Mouse (Mus musculus): ENCODE results near the gene Galc.

The Galc gene

GRCm38 (mm10) chr12:98258845-98259517, at the start of gene Galc:
Gene Galc (minus strand): TSS chr12:98259459.
- in situ Hi-C loops (cut with MboI, MseI), result loop anchor here (10.0 kb wide), 1 partner anchor 346 kb away; no protein-coding TSS in a partner anchor

GRCm38 (mm10) chr12:98307179-98307915, 48.1 kb upstream of the Galc start:
- in situ Hi-C loops (cut with MboI, MseI), result no loop called here

- in situ Hi-C loops (cut with MboI, MseI), result no loop called here
Observed at GRCm38 (mm10) chr12:98303013-98303412, 43.8 kb upstream of the Galc start.

GRCm38 (mm10) chr12:98301980-98302379, 42.7 kb upstream of the Galc start:
- in situ Hi-C loops (cut with MboI, MseI), result no loop called here

- in situ Hi-C loops (cut with MboI, MseI), result loop anchor here (25.0 kb wide), 1 partner anchor 443 kb away; the partner anchor contains the start of genes Ptpn21 and Zc3h14
Observed at GRCm38 (mm10) chr12:98294241-98294640, 35.0 kb upstream of the Galc start.

GRCm38 (mm10) chr12:98292278-98292677, 33.0 kb upstream of the Galc start:
- in situ Hi-C loops (cut with MboI, MseI), result loop anchor here (25.0 kb wide), 1 partner anchor 445 kb away; the partner anchor contains the start of genes Ptpn21 and Zc3h14

GRCm38 (mm10) chr12:98290475-98290874, 31.2 kb upstream of the Galc start:
- in situ Hi-C loops (cut with MboI, MseI), result loop anchor here (25.0 kb wide), 1 partner anchor 447 kb away; the partner anchor contains the start of genes Ptpn21 and Zc3h14

- in situ Hi-C loops (cut with MboI, MseI), result loop anchor here (5.0 to 25.0 kb wide), 2 partner anchors 72 to 453 kb away; partner anchors contain the start of genes Ptpn21 and Zc3h14
Observed at GRCm38 (mm10) chr12:98284477-98284876, 25.2 kb upstream of the Galc start.

GRCm38 (mm10) chr12:98283487-98283860, 24.2 kb upstream of the Galc start:
- in situ Hi-C loops (cut with MboI, MseI), result loop anchor here (5.0 to 25.0 kb wide), 2 partner anchors 71 to 454 kb away; partner anchors contain the start of genes Ptpn21 and Zc3h14

- in situ Hi-C loops (cut with MboI, MseI), result loop anchor here (5.0 to 25.0 kb wide), 2 partner anchors 71 to 454 kb away; partner anchors contain the start of genes Ptpn21 and Zc3h14
Observed at GRCm38 (mm10) chr12:98282776-98283486, 23.7 kb upstream of the Galc start.

- in situ Hi-C loops (cut with MboI, MseI), result loop anchor here (5.0 to 25.0 kb wide), 2 partner anchors 69 to 456 kb away; partner anchors contain the start of genes Ptpn21 and Zc3h14
Observed at GRCm38 (mm10) chr12:98280996-98281395, 21.7 kb upstream of the Galc start.

GRCm38 (mm10) chr12:98280530-98280929, 21.3 kb upstream of the Galc start:
- in situ Hi-C loops (cut with MboI, MseI), result loop anchor here (5.0 to 25.0 kb wide), 2 partner anchors 68 to 457 kb away; partner anchors contain the start of genes Ptpn21 and Zc3h14

- in situ Hi-C loops (cut with MboI, MseI), result no loop called here
Observed at GRCm38 (mm10) chr12:98272433-98272832, 13.2 kb upstream of the Galc start.

GRCm38 (mm10) chr12:98270810-98271566, 11.7 kb upstream of the Galc start:
- in situ Hi-C loops (cut with MboI, MseI), result no loop called here

GRCm38 (mm10) chr12:98269791-98270745, 10.8 kb upstream of the Galc start:
- in situ Hi-C loops (cut with MboI, MseI), result no loop called here

- in situ Hi-C loops (cut with MboI, MseI), result no loop called here
Observed at GRCm38 (mm10) chr12:98268441-98269369, 9.4 kb upstream of the Galc start, which contains the start of gene Gpr65. Gene Gpr65 (plus strand): TSS chr12:98268635.

- in situ Hi-C loops (cut with MboI, MseI), result no loop called here
Observed at GRCm38 (mm10) chr12:98265697-98266096, 6.4 kb upstream of the Galc start.

GRCm38 (mm10) chr12:98259518-98259852, 226 bp upstream of the Galc start:
- in situ Hi-C loops (cut with MboI, MseI), result loop anchor here (10.0 kb wide), 1 partner anchor 345 kb away; no protein-coding TSS in a partner anchor

Measured in T-helper 1 cell (primary cell).